In the genomic region with DNA sequence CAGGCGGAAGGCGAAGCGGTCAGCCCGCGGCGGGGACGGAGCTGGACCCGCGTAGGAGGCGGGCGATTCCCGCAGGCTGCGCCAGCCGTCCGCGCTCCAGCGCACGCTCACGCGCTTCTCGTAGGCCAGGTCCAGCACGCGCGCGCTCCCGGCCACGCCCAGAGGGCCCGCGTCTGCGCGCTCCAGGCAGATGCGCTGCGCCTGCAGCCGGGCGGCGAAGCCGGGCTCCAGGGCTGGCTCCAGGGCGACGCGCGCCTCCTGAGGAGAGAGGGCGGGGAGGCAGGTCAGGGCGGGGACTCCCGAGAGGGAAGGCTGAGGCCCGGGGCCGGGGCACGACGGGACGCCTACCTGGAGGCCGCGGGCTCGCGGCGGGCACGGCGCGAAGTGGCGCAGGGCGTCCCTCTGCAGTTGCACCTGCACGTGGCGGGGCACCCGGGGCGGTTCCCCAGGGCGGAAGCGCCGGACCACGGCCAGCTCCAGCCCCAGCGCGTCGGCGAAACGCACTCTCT, we compare ENCODE assay signal across 8 mouse cellular contexts. TPM values are rescaled to one million over a fixed set of nuclear protein-coding genes. Genes with fewer than 3 reads are reported as not detected.
A peak's percentile ranks its signal among the peaks of the same experiment; 100 is the strongest.
DNase-seq lines count a peak whose midpoint lies in the region; ATAC-seq lines count a peak whose summit lies in the region.

No protein-coding gene starts in this region.

- no peaks in the 10 kb centered on the region for H3K27me3 ChIP-seq in hindbrain, embryonic 16.5 days (replicated peaks; ENCODE audit: control insufficient read depth, insufficient read depth, low read length)
- peaks cover 5% of the 10 kb centered on the region for H3K27me3 ChIP-seq in megakaryocyte, embryonic 14.5 days (replicated peaks)

- no peaks in the 10 kb centered on the region for H3K36me3 ChIP-seq in hindbrain, embryonic 16.5 days (ENCODE audit: control insufficient read depth, insufficient read depth, low read length)
- H3K36me3 ChIP-seq in megakaryocyte, embryonic 14.5 days (replicated peaks; ENCODE audit: low read length) = peaks cover 3% of the 10 kb centered on the region

- peak overlapping the region; percentile 91 for H3K4me2 ChIP-seq in hindbrain, embryonic 16.5 days (ENCODE audit: low read length)

- DNase-seq in T-cell, adult 2 months (ENCODE audit: low spot score) = peak; percentile 84
- peak; percentile 72 to 89 for DNase-seq in cerebellum, postnatal 4 days (ENCODE audit: low spot score in 2 of 2)
- peak; percentile 86 for DNase-seq in gastrocnemius, adult 18-20 months (ENCODE audit: low spot score)
- DNase-seq in left cerebral cortex, adult 9 months (ENCODE audit: low spot score in 2 of 2) = peak; percentile 83 to 88
- DNase-seq in right cerebral cortex, postnatal 10 days (ENCODE audit: low spot score in 2 of 2) = peak; percentile 94
- peak; percentile 90 for DNase-seq in urinary bladder, postnatal 14 days (ENCODE audit: low spot score)

- H3K9ac ChIP-seq in hindbrain, embryonic 16.5 days (ENCODE audit: low read depth, low read length) = peak overlapping the region; percentile 97

- no peaks in the 10 kb centered on the region for H3K9me3 ChIP-seq in hindbrain, embryonic 16.5 days (ENCODE audit: control insufficient read depth, low read length)
- H3K9me3 ChIP-seq in megakaryocyte, embryonic 14.5 days = peaks cover 6% of the 10 kb centered on the region

- 0% methylated on average over 55 of the region's 72 CpGs for WGBS in hindbrain, embryonic 16.5 days

- H3K27ac ChIP-seq in hindbrain, embryonic 16.5 days (ENCODE audit: low read depth, low read length) = peak overlapping the region; percentile 96

- ATAC-seq in hindbrain, embryonic 16.5 days = peak; percentile 89

- peaks cover 9% of the 10 kb centered on the region for H3K4me1 ChIP-seq in hindbrain, embryonic 16.5 days (ENCODE audit: control insufficient read depth, insufficient read depth, low read depth, low read length)
- peaks cover 37% of the 10 kb centered on the region for H3K4me1 ChIP-seq in megakaryocyte, embryonic 14.5 days

- peak overlapping the region; percentile 83 for H3K4me3 ChIP-seq in hindbrain, embryonic 16.5 days (ENCODE audit: low read length)
- H3K4me3 ChIP-seq in megakaryocyte, embryonic 14.5 days (replicated peaks) = peak overlapping the region; percentile 95

RNA-seq across cellular contexts. Expression of a gene that starts 0.8 kb away (rescaled TPM):
- 1 to 10 TPM; 2.4 to 4.5 TPM for total RNA-seq in gastrocnemius, adult 18-20 months (2021)
- polyA plus RNA-seq in hindbrain, embryonic 16.5 days (2015; fragmentation: Nextera tagmentation; extraction: Ambion mirVana) = 4.1 and 5.3 TPM in 2 replicates
- 1.7 and 2.8 TPM in 2 replicates for polyA plus RNA-seq in megakaryocyte, embryonic 14.5 days (2012; ENCODE audit: insufficient read depth, low replicate concordance)

RNA-seq across cellular contexts. Expression of a gene that starts 5.8 kb away (rescaled TPM):
- total RNA-seq in gastrocnemius, adult 18-20 months (2021) = 1 to 10 TPM; 4.3 to 5.1 TPM
- 11.2 and 12.9 TPM in 2 replicates for polyA plus RNA-seq in hindbrain, embryonic 16.5 days (2015; fragmentation: Nextera tagmentation; extraction: Ambion mirVana)
- polyA plus RNA-seq in megakaryocyte, embryonic 14.5 days (2012; ENCODE audit: insufficient read depth, low replicate concordance) = 1.6 and 2.1 TPM in 2 replicates

RNA-seq across cellular contexts. Expression of a gene that starts 6.6 kb away (rescaled TPM):
- total RNA-seq in gastrocnemius, adult 18-20 months (2021) = 10 to 100 TPM; 22.3 to 27.3 TPM
- polyA plus RNA-seq in hindbrain, embryonic 16.5 days (2015; fragmentation: Nextera tagmentation; extraction: Ambion mirVana) = 4.8 and 5.9 TPM in 2 replicates
- polyA plus RNA-seq in megakaryocyte, embryonic 14.5 days (2012; ENCODE audit: insufficient read depth, low replicate concordance) = 15.0 and 39.5 TPM in 2 replicates

RNA-seq across cellular contexts. Expression of a gene that starts 6.6 kb away (rescaled TPM):
- 1 to 10 TPM; 2.9 to 3.0 TPM for total RNA-seq in gastrocnemius, adult 18-20 months (2021)
- 0.14 TPM in 1 of 2 replicates, not detected in the other for polyA plus RNA-seq in hindbrain, embryonic 16.5 days (2015; fragmentation: Nextera tagmentation; extraction: Ambion mirVana)
- 1.6 TPM in 1 of 2 replicates, not detected in the other for polyA plus RNA-seq in megakaryocyte, embryonic 14.5 days (2012; ENCODE audit: insufficient read depth, low replicate concordance)

RNA-seq across cellular contexts. Expression of a gene that starts 15.7 kb away (rescaled TPM):
- total RNA-seq in gastrocnemius, adult 18-20 months (2021) = 10 to 100 TPM; 46.1 to 51.0 TPM
- 127 and 130 TPM in 2 replicates for polyA plus RNA-seq in hindbrain, embryonic 16.5 days (2015; fragmentation: Nextera tagmentation; extraction: Ambion mirVana)
- polyA plus RNA-seq in megakaryocyte, embryonic 14.5 days (2012; ENCODE audit: insufficient read depth, low replicate concordance) = 94.8 and 258 TPM in 2 replicates

Comparison
In these comparisons a context has a peak if more than half of its experiments do, and no peak if none do; other contexts are left out.
1. Peak in every context shown above with its lines: DNase-seq, ATAC-seq, H3K4me3 ChIP-seq and H3K27ac ChIP-seq.